Mouse (Mus musculus): ENCODE results near the gene Gm47283.

DNA sequence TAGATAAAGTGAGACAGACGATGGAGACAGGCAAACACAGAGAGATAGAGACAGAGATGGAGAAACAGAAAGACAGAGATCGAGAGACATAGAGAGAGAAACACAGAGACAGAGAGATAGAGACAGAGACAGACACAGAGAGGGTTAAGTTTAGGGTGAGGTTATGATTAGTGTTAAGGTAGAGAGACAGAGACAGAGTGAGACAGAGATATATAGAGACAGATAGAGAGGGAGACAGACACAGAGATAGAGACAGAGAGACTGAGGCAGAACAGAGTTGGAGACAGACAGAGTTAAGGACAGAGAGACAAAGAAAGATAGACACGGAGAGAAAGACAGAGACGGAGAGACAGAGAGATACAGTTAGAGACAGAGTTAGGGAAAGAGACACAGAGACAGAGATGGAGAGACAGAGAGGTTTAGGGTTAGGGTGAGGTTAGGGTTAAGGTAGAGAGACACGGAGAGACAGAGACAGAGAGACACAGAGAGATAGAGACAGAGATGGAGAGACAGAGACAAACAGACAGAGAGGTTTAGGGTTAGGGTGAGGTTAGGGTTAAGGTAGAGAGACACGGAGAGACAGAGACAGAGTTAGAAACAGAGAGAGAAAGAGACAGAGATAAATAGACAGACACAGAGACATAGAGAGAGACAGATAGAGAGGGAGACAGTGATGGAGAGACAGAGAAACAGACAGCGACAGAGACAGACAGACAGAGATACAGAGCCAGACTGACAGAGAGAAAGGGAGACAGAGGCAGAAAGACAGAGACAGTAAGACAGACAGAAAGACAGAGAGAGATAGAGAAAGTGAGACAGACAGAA, 46.7 kb upstream of the Gm47283 start:
- TF ChIP-seq CTCF (IDR thresholded peaks at IDR 0.05 in 2 of 3, conservative IDR thresholded peaks at IDR 0.05 in 1 of 3; ENCODE audit: control insufficient read depth in 1 of 3, insufficient read depth in 1 of 3, low read depth in 2 of 3, low read length in 3 of 3, poor library complexity in 1 of 3, severe bottlenecking in 1 of 3) (no peak), TAL1 (IDR thresholded peaks at IDR 0.05; ENCODE audit: low read length) (no peak), CHD1 (IDR thresholded peaks at IDR 0.05; ENCODE audit: low read depth, low read length) (no peak), MEF2A (IDR thresholded peaks at IDR 0.05; ENCODE audit: extremely low read depth, insufficient replicate concordance, low read depth, low read length, poor library complexity, severe bottlenecking) (no peak), HCFC1 (IDR thresholded peaks at IDR 0.05; ENCODE audit: low read depth, low read length) (no peak), E2F4 (IDR thresholded peaks at IDR 0.05; ENCODE audit: borderline replicate concordance, low read depth, low read length) (no peak), TCF12 (IDR thresholded peaks at IDR 0.05; ENCODE audit: low read depth, low read length) (no peak), EP300 (IDR thresholded peaks at IDR 0.05; ENCODE audit: low read depth in 1 of 2, low read length in 2 of 2) (no peak)

All from MEL (cell line).